Mouse (Mus musculus): ENCODE data around the gene Gm20388. TPM values are rescaled to one million over a fixed set of nuclear protein-coding genes. Genes with fewer than 3 reads are reported as not detected.

Gm20388 gene
- total and polyA plus RNA-seq, 2 experiments from 2014 or later: 17.3 TPM; not detected in 1

DNA sequence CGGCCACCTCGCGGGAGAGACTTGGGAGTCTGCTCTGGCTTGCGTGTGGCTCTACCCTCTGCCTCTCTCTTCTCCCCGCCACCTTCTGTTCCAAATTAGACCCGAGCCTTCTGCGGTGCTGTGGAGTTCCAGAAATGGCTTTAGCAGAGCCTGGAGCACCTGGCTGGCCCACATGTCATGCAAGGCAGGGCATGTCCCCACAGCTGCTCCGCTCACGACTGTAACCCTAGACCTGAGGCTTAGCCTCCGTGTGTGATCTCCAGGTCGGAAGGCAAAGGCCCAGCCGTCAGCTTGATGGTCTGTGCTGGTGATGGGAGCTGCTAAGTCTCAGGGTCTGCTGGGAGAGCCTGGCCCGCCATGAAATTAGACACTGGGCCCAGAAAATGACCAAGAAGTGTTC lies 348.6 kb downstream of the Gm20388 start:
- H3K9me3 ChIP-seq (replicated peaks; ENCODE audit: control insufficient read depth, low read length): no peaks in the 10 kb centered on the region
- WGBS: 92% methylated on average over 13 of the region's 13 CpGs
- no peaks in the 10 kb centered on the region for H3K36me3 ChIP-seq (replicated peaks; ENCODE audit: control insufficient read depth, insufficient read depth, low read length)
- H3K27me3 ChIP-seq (ENCODE audit: control insufficient read depth, insufficient read depth, low read length): no peaks in the 10 kb centered on the region
- no peak for TF ChIP-seq EP300 (IDR thresholded peaks at IDR 0.05; ENCODE audit: low read depth)
- TF ChIP-seq CTCF (IDR thresholded peaks at IDR 0.05; ENCODE audit: low read depth): no peak
- H3K4me1 ChIP-seq (ENCODE audit: control insufficient read depth, insufficient read depth): peaks cover 16% of the 10 kb centered on the region
- H3K9ac ChIP-seq (replicated peaks; ENCODE audit: low read depth, low read length): no peak overlapping the region
- H3K27ac ChIP-seq (ENCODE audit: low read depth): no peak overlapping the region
- no peak overlapping the region for H3K4me2 ChIP-seq (ENCODE audit: low read depth, low read length)
- ATAC-seq (ENCODE audit: insufficient read depth, low read depth) (no peak), DNase-seq (ENCODE audit: low spot score) (no peak)
- no peak overlapping the region for H3K4me3 ChIP-seq (ENCODE audit: low read depth, low read length)

DNA sequence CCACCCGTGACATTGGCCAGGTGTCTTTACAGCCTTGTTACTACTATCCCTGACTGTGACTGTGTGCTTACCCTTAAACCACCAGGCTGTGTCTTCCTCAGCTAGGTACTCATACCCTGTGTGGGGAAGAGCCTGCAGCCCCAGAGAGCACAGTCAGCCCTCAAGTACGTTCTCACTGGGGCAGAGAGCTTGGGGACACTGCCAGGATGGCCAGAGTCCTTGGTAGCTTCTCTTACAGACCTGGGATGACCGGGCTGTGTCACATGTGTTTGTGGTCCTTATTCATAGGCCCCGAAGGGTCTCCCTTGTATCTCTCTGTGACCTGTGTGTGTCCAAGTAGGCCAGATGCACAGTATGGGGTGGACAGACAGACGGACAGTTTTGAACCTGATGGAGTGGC lies 350.0 kb downstream of the Gm20388 start:
- TF ChIP-seq CTCF (IDR thresholded peaks at IDR 0.05; ENCODE audit: low read depth): no peak
- TF ChIP-seq EP300 (IDR thresholded peaks at IDR 0.05; ENCODE audit: low read depth): no peak
- WGBS: 87% methylated on average over 5 of the region's 5 CpGs
- peaks cover 28% of the 10 kb centered on the region for H3K4me1 ChIP-seq (ENCODE audit: control insufficient read depth, insufficient read depth)
- H3K27me3 ChIP-seq (ENCODE audit: control insufficient read depth, insufficient read depth, low read length): no peaks in the 10 kb centered on the region
- no peak overlapping the region for H3K4me3 ChIP-seq (ENCODE audit: low read depth, low read length)
- no peaks in the 10 kb centered on the region for H3K9me3 ChIP-seq (replicated peaks; ENCODE audit: control insufficient read depth, low read length)
- DNase-seq (ENCODE audit: low spot score) (no peak), ATAC-seq (ENCODE audit: insufficient read depth, low read depth) (no peak)
- H3K9ac ChIP-seq (replicated peaks; ENCODE audit: low read depth, low read length): no peak overlapping the region
- no peaks in the 10 kb centered on the region for H3K36me3 ChIP-seq (replicated peaks; ENCODE audit: control insufficient read depth, insufficient read depth, low read length)
- H3K4me2 ChIP-seq (ENCODE audit: low read depth, low read length): no peak overlapping the region
- no peak overlapping the region for H3K27ac ChIP-seq (ENCODE audit: low read depth)

DNA sequence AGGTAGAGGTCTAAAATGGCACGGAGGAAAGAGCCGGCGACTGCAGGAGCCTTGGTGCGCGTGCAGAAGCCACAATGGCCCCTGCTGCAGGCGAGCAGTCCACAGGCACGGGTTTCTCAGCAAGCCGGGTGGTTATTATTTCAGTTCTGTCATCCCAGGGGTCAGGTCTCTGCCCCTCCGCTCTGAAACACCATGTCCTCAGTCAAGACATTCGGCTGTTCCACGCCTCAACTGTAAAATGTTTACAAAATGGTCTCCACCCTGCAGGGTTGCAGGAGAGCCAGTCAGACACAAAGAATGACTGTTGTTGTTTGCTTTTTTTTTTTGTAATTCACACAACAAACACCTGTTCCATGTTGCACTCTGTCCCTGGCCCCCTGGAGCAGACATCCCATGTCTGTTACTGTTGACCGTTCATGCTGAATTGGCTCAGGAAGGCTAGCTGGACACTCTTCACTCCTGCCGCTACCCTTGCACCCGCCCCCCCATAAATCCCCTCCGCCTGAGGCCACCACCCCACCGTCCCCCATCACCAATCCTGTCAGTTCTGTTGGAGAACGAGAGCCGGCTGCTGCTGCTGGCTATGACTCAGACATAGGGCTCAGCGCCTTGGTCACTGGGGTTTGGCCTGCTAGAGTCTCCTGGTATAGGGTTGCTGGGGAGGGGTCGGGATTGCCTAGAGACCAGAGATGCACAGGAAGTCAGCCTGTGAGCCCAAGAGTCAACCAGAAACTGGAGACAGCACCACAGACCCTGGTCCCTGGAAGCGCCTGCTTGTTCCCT lies 350.9 kb downstream of the Gm20388 start:
- Histone ChIP-seq H3K27ac (ENCODE audit: low read depth) (no peak overlapping the region), H3K9me3 (replicated peaks; ENCODE audit: control insufficient read depth, low read length) (no peaks in the 10 kb centered on the region), H3K4me2 (ENCODE audit: low read depth, low read length) (no peak overlapping the region), H3K36me3 (replicated peaks; ENCODE audit: control insufficient read depth, insufficient read depth, low read length) (no peaks in the 10 kb centered on the region), H3K4me1 (ENCODE audit: control insufficient read depth, insufficient read depth) (peaks cover 27% of the 10 kb centered on the region), H3K9ac (replicated peaks; ENCODE audit: low read depth, low read length) (no peak overlapping the region), H3K4me3 (ENCODE audit: low read depth, low read length) (no peak overlapping the region), H3K27me3 (ENCODE audit: control insufficient read depth, insufficient read depth, low read length) (no peaks in the 10 kb centered on the region)
- TF ChIP-seq EP300 (IDR thresholded peaks at IDR 0.05; ENCODE audit: low read depth): no peak
- no peak for TF ChIP-seq CTCF (IDR thresholded peaks at IDR 0.05; ENCODE audit: low read depth)
- 59% methylated on average over 21 of the region's 21 CpGs for WGBS
- DNase-seq (ENCODE audit: low spot score) (no peak), ATAC-seq (ENCODE audit: insufficient read depth, low read depth) (no peak)

DNA sequence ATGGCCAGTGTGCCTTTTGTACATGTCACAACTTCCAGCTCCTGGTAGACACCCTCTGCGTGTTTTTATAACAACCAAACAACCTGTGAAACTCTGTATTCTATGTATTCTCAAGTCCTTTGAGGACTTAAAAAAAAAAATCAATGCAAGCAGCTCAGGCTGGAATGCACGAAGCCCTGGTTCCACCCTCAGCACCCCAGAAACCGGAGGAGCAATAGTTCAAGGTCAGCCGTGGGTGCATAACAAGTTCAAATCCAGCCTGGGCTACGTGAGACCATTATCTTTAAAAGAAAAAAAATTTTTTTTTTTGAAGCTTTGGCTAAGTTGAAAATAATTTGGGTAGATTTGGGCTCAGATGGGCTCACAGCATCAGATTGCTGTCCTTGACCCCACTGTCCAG lies 353.2 kb downstream of the Gm20388 start:
- Histone ChIP-seq H3K4me1 (ENCODE audit: control insufficient read depth, insufficient read depth) (peaks cover 24% of the 10 kb centered on the region), H3K9me3 (replicated peaks; ENCODE audit: control insufficient read depth, low read length) (no peaks in the 10 kb centered on the region), H3K27me3 (ENCODE audit: control insufficient read depth, insufficient read depth, low read length) (no peaks in the 10 kb centered on the region), H3K36me3 (replicated peaks; ENCODE audit: control insufficient read depth, insufficient read depth, low read length) (no peaks in the 10 kb centered on the region), H3K9ac (replicated peaks; ENCODE audit: low read depth, low read length) (no peak overlapping the region), H3K27ac (ENCODE audit: low read depth) (no peak overlapping the region), H3K4me2 (ENCODE audit: low read depth, low read length) (no peak overlapping the region), H3K4me3 (ENCODE audit: low read depth, low read length) (no peak overlapping the region)
- ATAC-seq (ENCODE audit: insufficient read depth, low read depth): no peak
- 90% methylated on average over 5 of the region's 5 CpGs for WGBS
- DNase-seq (ENCODE audit: low spot score): no peak
- TF ChIP-seq EP300 (IDR thresholded peaks at IDR 0.05; ENCODE audit: low read depth): no peak
- TF ChIP-seq CTCF (IDR thresholded peaks at IDR 0.05; ENCODE audit: low read depth): no peak

DNA sequence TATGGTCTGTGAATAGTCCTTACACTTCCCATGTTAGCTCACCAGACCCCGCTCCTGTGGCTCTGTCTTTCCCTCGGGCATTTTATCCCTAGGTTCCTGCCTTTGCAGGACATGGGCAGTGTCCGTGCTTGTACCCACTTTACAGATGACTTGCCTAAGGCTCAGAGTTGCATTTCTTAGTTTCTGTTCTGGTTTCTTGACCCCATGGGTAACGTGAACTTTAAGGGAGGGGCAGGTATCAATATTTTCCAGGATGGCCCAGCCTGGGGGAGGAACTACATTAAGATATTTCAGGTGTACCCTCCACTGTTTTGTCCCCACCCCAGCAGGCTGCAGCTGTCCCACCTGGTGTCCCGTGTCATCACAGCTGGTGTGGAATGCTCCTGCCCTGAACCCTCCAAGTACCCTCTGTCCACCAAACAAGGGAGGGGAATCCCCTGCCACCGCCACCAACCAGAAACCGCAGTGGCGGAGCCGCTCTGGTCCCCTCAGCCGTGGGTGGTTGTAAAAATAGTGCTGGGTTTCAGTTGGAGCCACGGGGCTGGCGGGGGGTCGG lies 353.8 kb downstream of the Gm20388 start:
- peak overlapping the region; percentile 37 for H3K4me3 ChIP-seq (ENCODE audit: low read depth, low read length)
- H3K27me3 ChIP-seq (ENCODE audit: control insufficient read depth, insufficient read depth, low read length): no peaks in the 10 kb centered on the region
- H3K36me3 ChIP-seq (replicated peaks; ENCODE audit: control insufficient read depth, insufficient read depth, low read length): no peaks in the 10 kb centered on the region
- peak overlapping the region; percentile 64 for H3K4me2 ChIP-seq (ENCODE audit: low read depth, low read length)
- TF ChIP-seq CTCF (IDR thresholded peaks at IDR 0.05; ENCODE audit: low read depth): no peak
- TF ChIP-seq EP300 (IDR thresholded peaks at IDR 0.05; ENCODE audit: low read depth): no peak
- DNase-seq (ENCODE audit: low spot score) (no peak), ATAC-seq (ENCODE audit: insufficient read depth, low read depth) (peak; percentile 40)
- peak overlapping the region; percentile 54 for H3K9ac ChIP-seq (replicated peaks; ENCODE audit: low read depth, low read length)
- H3K4me1 ChIP-seq (ENCODE audit: control insufficient read depth, insufficient read depth): peaks cover 24% of the 10 kb centered on the region
- peak overlapping the region; percentile 83 for H3K27ac ChIP-seq (ENCODE audit: low read depth)
- H3K9me3 ChIP-seq (replicated peaks; ENCODE audit: control insufficient read depth, low read length): no peaks in the 10 kb centered on the region
- 31% methylated on average over 13 of the region's 13 CpGs for WGBS
